Mouse (Mus musculus) cerebellum, postnatal 36 days (tissue): ENCODE measurements around the gene Gm14393.
"Not testable (repeated sequence)": the region's sequence is repeated elsewhere in the genome, so short reads cannot be mapped to it uniquely, and the experiment has no call there.

Source experiments
- DNase-seq, 2 experiments: peaks; one replicate each; pipeline ENCODE4 v3.0.0; 2021 to 2022; ENCODE audit warnings: mixed read lengths in 2 of 2

Gene Gm14393

GRCm38 (mm10) chr2:175067681-175068261 is at the start of gene Gm14393:
Gene Gm14393 (minus strand): TSS chr2:175067781.
- not testable (repeated sequence) for DNase-seq

GRCm38 (mm10) chr2:175044268-175044667 is 23.3 kb downstream of the Gm14393 start:
- not testable (repeated sequence) for DNase-seq
